Mouse (Mus musculus): ENCODE measurements around the gene Lta. TPM values are rescaled to one million over a fixed set of nuclear protein-coding genes. Genes with fewer than 3 reads are reported as not detected.

Gene Lta
- total and polyA plus RNA-seq, 3 experiments = 0.24 TPM; not detected in 2

DNA sequence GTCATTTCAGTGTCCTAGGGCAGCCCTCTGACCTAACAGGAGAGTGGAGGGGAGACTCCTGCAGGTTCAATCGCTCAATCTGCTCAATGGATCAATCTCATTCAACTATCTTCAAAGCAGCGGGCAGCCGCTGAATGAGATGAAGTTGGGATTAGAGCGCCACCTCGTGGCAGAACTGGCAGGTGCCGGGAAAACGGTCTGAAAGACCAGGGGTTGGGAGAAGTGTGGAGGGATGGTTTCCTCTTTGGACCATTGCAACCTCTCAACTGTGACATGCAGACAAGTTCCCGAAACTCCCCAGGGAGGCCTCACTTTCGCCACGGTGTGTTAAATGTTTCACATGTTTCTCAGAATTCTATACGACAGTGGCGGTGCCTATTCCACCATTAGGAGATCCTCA, 26.9 kb upstream of the Lta start:
- no peak overlapping the region for H3K9ac ChIP-seq (ENCODE audit: control insufficient read depth, low read depth, low read length, poor library complexity, severe bottlenecking)
- no peak overlapping the region for H3K27ac ChIP-seq (ENCODE audit: control insufficient read depth, low read depth, low read length)
- H3K4me1 ChIP-seq (ENCODE audit: control insufficient read depth in 1 of 2, insufficient read depth in 2 of 2, low read length in 2 of 2) = peaks cover 0 to 9% of the 10 kb centered on the region in 2 experiments; a peak in 2 of 4 replicates

DNA sequence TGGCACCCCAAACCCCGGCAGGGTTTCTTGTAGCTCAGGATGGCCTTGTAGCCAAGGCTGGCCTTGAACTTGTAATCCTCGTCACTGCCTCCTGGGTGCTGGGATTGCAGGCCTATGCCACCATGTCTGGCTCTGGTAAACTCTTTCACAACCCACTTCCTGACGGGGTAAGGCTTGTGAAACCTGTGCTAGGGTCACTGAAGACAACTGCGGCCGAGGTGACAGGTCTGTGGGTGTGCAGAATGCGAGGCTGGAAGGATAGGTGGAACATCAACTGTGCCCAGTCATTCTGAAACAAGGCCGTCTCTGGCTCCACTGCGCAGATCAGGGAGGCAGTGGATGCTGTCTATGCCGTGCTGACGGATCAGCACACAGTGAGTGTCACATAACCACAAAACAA, 25.9 kb upstream of the Lta start:
- Histone ChIP-seq H3K36me3 (ENCODE audit: control insufficient read depth in 1 of 2, insufficient read depth in 2 of 2, low read length in 2 of 2) (peaks cover 6 to 13% of the 10 kb centered on the region in 2 experiments), H3K9ac (ENCODE audit: control insufficient read depth, low read depth, low read length, poor library complexity, severe bottlenecking) (no peak overlapping the region), H3K4me1 (ENCODE audit: control insufficient read depth in 1 of 2, insufficient read depth in 2 of 2, low read length in 2 of 2) (peaks cover 0 to 9% of the 10 kb centered on the region in 2 experiments; a peak in 2 of 4 replicates), H3K9me3 (replicated peaks; ENCODE audit: insufficient read depth, low read length) (no peaks in the 10 kb centered on the region), H3K79me2 (ENCODE audit: control insufficient read depth, insufficient read depth, low read length, poor library complexity) (peaks cover 27% of the 10 kb centered on the region), H3K27me3 (ENCODE audit: control insufficient read depth in 1 of 2, insufficient read depth in 2 of 2, low read length in 2 of 2) (no peaks in the 10 kb centered on the region), H3K4me3 (ENCODE audit: control insufficient read depth in 1 of 2, insufficient read depth in 1 of 2, low read depth in 2 of 2, low read length in 2 of 2) (no peak overlapping the region), H3K27ac (ENCODE audit: control insufficient read depth, low read depth, low read length) (no peak overlapping the region)
- no peak for DNase-seq (ENCODE audit: low read depth, low spot score)
- TF ChIP-seq UBTF (IDR thresholded peaks at IDR 0.05; ENCODE audit: borderline replicate concordance, insufficient read depth, low read depth, low read length) = no peak
- TF ChIP-seq SMC3 (IDR thresholded peaks at IDR 0.05; ENCODE audit: low read depth, low read length) = no peak
- TF ChIP-seq ZMIZ1 (IDR thresholded peaks at IDR 0.05; ENCODE audit: low read depth, low read length) = no peak
- TF ChIP-seq TBP (IDR thresholded peaks at IDR 0.05; ENCODE audit: low read depth, low read length) = no peak
- no peak for TF ChIP-seq MAFK (IDR thresholded peaks at IDR 0.05; ENCODE audit: borderline replicate concordance, low read depth, low read length)
- no peak for TF ChIP-seq ELF1 (IDR thresholded peaks at IDR 0.05; ENCODE audit: low read depth, low read length)
- no peak for TF ChIP-seq CHD2 (IDR thresholded peaks at IDR 0.05; ENCODE audit: low read length)

More for the DNA sequence above, 26.9 kb upstream of the Lta start:
- peak; percentile 24; the same call in 1 of the 2 replicates for TF ChIP-seq ZNF384 (IDR thresholded peaks at IDR 0.05; ENCODE audit: low read depth, low read length)
- 0 out of 2 replicates have a peak, but pooled peaks have one; percentile 13 for TF ChIP-seq ELF1 (IDR thresholded peaks at IDR 0.05; ENCODE audit: low read depth, low read length)
- TF ChIP-seq RAD21 (IDR thresholded peaks at IDR 0.05; ENCODE audit: low read depth, low read length) = peak; percentile 83
- peak; percentile 85 to 93 (median 89) for TF ChIP-seq CTCF (IDR thresholded peaks at IDR 0.05 in 2 of 3, conservative IDR thresholded peaks at IDR 0.05 in 1 of 3; ENCODE audit: control insufficient read depth in 1 of 3, insufficient read depth in 1 of 3, low read depth in 2 of 3, low read length in 3 of 3, poor library complexity in 1 of 3, severe bottlenecking in 1 of 3)
- no peak for TF ChIP-seq USF2 (IDR thresholded peaks at IDR 0.05; ENCODE audit: borderline replicate concordance in 1 of 2, insufficient read depth in 1 of 2, low read depth in 1 of 2, low read length in 2 of 2)
- peak; percentile 86 for TF ChIP-seq ZC3H11A (IDR thresholded peaks at IDR 0.05; ENCODE audit: low read depth, low read length)
- TF ChIP-seq SIN3A (IDR thresholded peaks at IDR 0.05; ENCODE audit: low read length) = peak; percentile 65; the same call in 1 of the 2 replicates
- TF ChIP-seq MYC (IDR thresholded peaks at IDR 0.05; ENCODE audit: low read depth, low read length) = 0 out of 2 replicates have a peak, but pooled peaks have one; percentile 37
- no peak for TF ChIP-seq POLR2AphosphoS5 (IDR thresholded peaks at IDR 0.05; ENCODE audit: borderline replicate concordance, low read depth, low read length)
- TF ChIP-seq MAX (IDR thresholded peaks at IDR 0.05; ENCODE audit: low read length) = peak; percentile 29; the same call in 1 of the 2 replicates
- TF ChIP-seq SMC3 (IDR thresholded peaks at IDR 0.05; ENCODE audit: low read depth, low read length) = peak; percentile 96
- TF ChIP-seq KAT2A (conservative IDR thresholded peaks at IDR 0.05; ENCODE audit: low read depth, low read length) = no peak
- 0 out of 2 replicates have a peak, but pooled peaks have one; percentile 21 for TF ChIP-seq HCFC1 (IDR thresholded peaks at IDR 0.05; ENCODE audit: low read depth, low read length)
- TF ChIP-seq BHLHE40 (IDR thresholded peaks at IDR 0.05; ENCODE audit: borderline replicate concordance, low read depth, low read length) = no peak
- H3K27me3 ChIP-seq (ENCODE audit: control insufficient read depth in 1 of 2, insufficient read depth in 2 of 2, low read length in 2 of 2) = no peaks in the 10 kb centered on the region
- peaks cover 27% of the 10 kb centered on the region for H3K79me2 ChIP-seq (ENCODE audit: control insufficient read depth, insufficient read depth, low read length, poor library complexity)
- H3K4me3 ChIP-seq (ENCODE audit: control insufficient read depth in 1 of 2, insufficient read depth in 1 of 2, low read depth in 2 of 2, low read length in 2 of 2) = no peak overlapping the region
- peak; percentile 78 for DNase-seq (ENCODE audit: low read depth, low spot score)
- H3K9me3 ChIP-seq (replicated peaks; ENCODE audit: insufficient read depth, low read length) = no peaks in the 10 kb centered on the region
- H3K36me3 ChIP-seq (ENCODE audit: control insufficient read depth in 1 of 2, insufficient read depth in 2 of 2, low read length in 2 of 2) = peaks cover 6 to 13% of the 10 kb centered on the region in 2 experiments
